Mouse (Mus musculus): ENCODE results near the gene Lpin3. TPM values are rescaled to one million over a fixed set of nuclear protein-coding genes. Genes with fewer than 3 reads are reported as not detected.

The Lpin3 gene
- total RNA-seq, 2 experiments from 2014 or later = 0.89 to 1.6 TPM

GRCm38 (mm10) chr2:160932981-160933380, 52.5 kb downstream of the Lpin3 start:
- no peak for DNase-seq (ENCODE audit: low spot score in 2 of 2)

GRCm38 (mm10) chr2:160933890-160934289, 53.4 kb downstream of the Lpin3 start:
- no peak for DNase-seq (ENCODE audit: low spot score in 2 of 2)

DNA sequence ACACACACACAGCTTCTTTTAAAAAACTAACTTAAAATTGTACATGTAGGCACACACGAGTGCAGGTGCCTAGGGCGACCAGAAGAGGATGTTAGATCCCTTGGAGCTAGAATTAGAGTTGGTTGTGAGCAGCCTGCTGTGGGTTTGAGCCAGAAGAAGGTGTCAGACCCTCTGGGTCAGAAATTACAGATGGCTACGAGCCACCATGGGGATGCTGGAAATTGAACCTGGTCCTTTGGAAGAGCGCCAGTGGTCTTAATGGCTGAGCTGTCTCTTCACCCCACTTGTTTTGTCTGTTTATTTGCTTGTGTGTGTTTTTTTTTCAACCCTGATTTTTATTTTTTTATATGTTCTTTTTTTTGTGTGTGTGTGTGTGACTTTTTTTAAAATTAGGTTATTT, 54.0 kb downstream of the Lpin3 start:
- DNase-seq (ENCODE audit: low spot score in 2 of 2) = no peak

DNA sequence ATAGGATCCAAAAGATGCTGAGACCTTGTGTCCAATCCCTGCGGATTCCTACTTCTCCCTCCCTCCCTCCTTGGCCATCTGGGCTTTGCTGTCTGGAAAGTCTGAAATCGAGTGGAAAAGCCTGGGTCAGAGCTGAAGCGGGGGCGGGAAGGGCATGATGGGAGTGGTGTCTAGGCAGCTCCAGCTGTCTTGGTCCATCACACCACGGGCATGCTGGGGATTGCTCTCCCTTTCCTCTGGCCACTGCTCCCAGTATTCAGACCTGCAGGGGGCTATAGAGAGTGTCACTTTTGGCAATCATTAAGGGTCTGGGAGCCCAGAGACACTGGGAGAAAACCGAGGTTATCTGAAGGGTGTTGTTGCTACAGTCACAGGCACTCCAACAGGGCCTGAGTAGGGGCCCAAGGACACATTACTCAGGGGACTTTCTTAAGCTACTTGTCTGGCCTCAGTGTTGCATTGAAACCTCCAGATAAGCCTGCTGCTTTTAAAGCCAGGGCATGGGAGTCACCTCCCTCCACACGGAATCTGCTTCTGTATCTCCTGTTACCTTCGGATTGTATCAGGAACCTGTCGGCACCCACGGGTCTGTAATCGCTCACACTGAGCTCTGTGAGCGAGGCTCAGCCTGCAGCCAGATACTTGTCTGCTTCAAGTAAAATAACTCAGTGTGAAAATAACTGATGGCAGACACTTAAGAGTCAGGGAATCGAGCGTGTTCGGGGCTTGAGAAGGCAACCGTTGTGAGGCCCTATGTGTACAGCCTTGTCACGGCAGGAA, 60.6 kb downstream of the Lpin3 start:
- DNase-seq (ENCODE audit: low spot score in 2 of 2) = no peak

- no peak for DNase-seq (ENCODE audit: low spot score in 2 of 2)
These were observed 62.0 kb downstream of the Lpin3 start for GRCm38 (mm10) chr2:160942443-160942842.

DNA sequence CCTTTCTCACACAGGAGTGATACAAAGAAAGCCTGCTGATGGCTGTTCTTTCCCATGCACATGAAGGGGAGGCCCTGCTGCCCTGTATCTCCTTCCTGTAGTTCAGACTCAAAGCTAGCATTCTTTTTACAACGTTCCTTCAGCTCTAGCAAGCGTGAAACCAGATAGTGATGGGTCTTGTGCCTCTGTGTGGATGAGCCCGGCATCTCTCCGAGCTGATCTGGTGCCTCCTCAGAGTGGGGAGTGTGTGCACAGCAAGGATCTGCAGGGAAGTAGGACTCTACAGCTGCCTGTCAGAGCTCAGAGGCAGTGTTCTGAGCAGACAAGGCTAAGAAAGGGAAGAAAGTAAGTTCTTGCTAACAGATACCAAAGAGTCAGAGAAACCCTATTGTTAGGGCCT, 71.1 kb downstream of the Lpin3 start:
- DNase-seq (ENCODE audit: low spot score in 2 of 2) = peak in 1 of 2 experiments; percentile 34

DNA sequence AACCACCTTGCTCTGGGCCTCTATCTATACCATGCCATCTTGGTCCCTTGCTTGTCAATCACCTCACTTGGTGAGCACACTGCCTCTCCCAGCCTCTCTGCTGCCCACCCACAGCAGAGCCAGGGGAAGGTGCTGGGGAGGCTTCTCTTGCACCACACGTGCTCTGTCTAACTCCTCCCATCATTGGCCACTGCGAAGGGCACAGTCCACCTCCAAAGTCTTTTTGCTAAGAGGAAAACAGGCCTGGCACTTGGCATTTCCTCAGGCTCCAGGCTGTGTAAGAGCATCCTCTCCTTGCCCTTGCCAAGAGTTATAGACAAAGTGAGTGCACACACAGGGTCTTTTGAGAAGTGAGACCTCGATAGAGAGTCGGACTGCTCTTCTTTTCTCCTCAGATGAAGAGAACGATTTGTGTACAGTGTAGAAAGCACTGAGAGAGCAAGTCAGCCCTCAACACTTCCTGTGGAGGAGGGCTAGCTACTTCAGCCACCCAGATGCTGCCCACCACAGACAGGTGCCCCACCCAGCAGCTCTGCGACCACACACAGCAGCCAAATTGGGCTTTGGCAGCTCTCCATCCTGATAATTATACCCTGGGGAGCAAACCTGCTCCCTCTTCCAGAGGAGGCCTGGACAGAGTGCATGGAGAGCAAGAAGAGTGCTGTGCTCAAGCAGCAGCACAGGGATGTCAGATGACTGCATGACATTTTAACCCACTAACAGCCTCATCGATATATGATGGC, 72.8 kb downstream of the Lpin3 start:
- DNase-seq (ENCODE audit: low spot score in 2 of 2) = no peak

DNA sequence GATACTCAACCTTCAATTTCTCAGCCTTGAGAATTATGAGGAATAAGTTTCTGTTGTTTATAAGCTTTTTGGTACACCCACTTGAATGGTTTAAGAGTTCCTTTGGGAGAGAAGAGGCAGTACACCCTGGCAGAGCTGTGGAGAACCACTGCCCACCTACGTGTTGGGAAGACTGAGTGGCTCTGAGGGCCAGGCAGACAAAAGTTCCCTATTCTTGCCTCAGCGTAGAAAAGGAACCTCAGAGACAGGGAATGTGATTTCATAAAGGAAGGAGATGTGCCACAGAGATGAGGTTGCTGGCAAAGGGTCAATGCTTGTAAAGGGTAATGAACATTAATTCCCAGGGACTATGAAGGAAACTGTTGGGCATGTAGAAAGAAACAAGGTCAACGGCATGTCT, 74.1 kb downstream of the Lpin3 start:
- no peak for DNase-seq (ENCODE audit: low spot score in 2 of 2)

GRCm38 (mm10) chr2:160955331-160955730, 74.9 kb downstream of the Lpin3 start:
- DNase-seq (ENCODE audit: low spot score in 2 of 2) = peak in 1 of 2 experiments; percentile 42

Other genes with a start within 250 kb of the Lpin3 start
- gene Top1, start 234.8 kb upstream of the Lpin3 start, total RNA-seq (2021) = 10 to 100 TPM; 79.0 to 80.3 TPM
- gene Plcg1, start 149.4 kb upstream of the Lpin3 start, total RNA-seq (2021) = 10 to 100 TPM; 90.6 to 99.5 TPM
- gene Zhx3, start 7.7 kb upstream of the Lpin3 start, total RNA-seq (2021) = 100 to 1,000 TPM in 1 of 2 experiments, 10 to 100 TPM in 1; 99.5 to 101 TPM
- gene Emilin3, start 31.7 kb downstream of the Lpin3 start, total RNA-seq (2021) = under 1 TPM; 0.18 to 0.25 TPM
- 10 to 100 TPM; 56.1 to 61.2 TPM for gene Chd6, start 228.4 kb downstream of the Lpin3 start, total RNA-seq (2021)